Mouse (Mus musculus): ENCODE measurements at regions not wholly inside any gene's neighbourhood (a gene's known extent, or its start where the extent isn't known, plus 50 kb on each side); places are given as distances from the start of the nearest gene placed in this dataset.

- TF ChIP-seq GATA1 (IDR thresholded peaks at IDR 0.05; ENCODE audit: borderline replicate concordance, low read length) (no peak), FLI1 (IDR thresholded peaks at IDR 0.05; ENCODE audit: low read length) (no peak)
These were observed 340.4 kb downstream of the Phf14 start for GRCm38 (mm10) chr6:12247975-12248374.
